Mouse (Mus musculus) adrenal gland, postnatal 36 days (tissue): Measurements from ENCODE around the gene Gcnt3. TPM values are rescaled to one million over a fixed set of nuclear protein-coding genes. Genes with fewer than 3 reads are reported as not detected.

Experiments used
- DNase-seq, 2 experiments: peaks; one replicate each; pipeline ENCODE4 v3.0.0; 2021; ENCODE audit warnings: mixed read lengths in 1 of 2
- total RNA-seq, 2 experiments: library from RNA; stranded (reverse); gene quantifications; 2 replicates each; pipeline ENCODE4 v1.2.3; 2021

Gcnt3 gene
- total RNA-seq, 2 experiments from 2014 or later, result not detected

GRCm38 (mm10) chr9:70003516-70003915 is 34.4 kb downstream of the Gcnt3 start:
- no peak for DNase-seq

- DNase-seq, result no peak
These were observed 38.6 kb downstream of the Gcnt3 start for GRCm38 (mm10) chr9:69999318-69999717.

DNA sequence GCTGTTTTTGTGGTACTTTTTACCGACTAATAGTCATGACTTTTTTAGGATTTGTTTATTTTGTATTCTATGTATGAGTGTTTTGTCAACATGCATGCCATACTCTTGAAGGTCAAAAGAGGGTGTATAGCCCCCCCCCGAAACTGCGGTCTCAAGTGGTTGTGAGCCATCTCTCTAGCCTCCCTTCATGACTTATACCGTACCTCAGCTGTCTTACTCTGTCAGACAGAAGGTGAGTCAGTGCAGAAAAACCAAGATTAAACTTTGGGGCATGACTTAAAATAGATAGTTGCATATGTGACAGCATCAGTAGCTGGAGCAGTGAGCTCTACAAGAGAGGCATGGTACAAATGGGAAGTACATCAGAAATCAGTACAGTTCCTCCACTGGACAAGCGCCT is 43.3 kb downstream of the Gcnt3 start:
- no peak for DNase-seq

- no peak for DNase-seq
These were observed 44.4 kb downstream of the Gcnt3 start for GRCm38 (mm10) chr9:69993479-69993878.

DNA sequence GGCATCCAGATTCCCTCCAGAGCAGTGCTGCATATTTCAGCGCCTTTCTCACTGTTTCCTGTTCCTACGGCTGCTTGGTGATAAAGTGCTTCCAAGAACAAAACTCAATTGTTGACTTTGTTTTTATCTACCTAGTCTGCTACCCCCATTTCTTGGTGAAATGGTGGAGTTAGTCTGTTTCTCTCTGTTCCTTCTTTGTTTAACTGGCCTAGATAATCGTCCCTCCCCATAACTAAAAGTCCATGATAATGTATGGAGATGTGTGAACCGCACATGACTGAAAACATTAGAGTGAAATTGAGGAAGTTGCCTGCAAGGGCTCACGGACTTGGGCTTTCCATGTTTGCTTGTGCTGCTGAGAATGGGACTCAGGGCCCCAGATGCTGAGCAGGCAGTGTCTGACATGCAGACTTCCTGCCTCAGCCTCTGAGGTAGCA is 45.0 kb downstream of the Gcnt3 start:
- no peak for DNase-seq

- DNase-seq, result no peak
These were observed 47.5 kb downstream of the Gcnt3 start for GRCm38 (mm10) chr9:69990346-69990745.

DNA sequence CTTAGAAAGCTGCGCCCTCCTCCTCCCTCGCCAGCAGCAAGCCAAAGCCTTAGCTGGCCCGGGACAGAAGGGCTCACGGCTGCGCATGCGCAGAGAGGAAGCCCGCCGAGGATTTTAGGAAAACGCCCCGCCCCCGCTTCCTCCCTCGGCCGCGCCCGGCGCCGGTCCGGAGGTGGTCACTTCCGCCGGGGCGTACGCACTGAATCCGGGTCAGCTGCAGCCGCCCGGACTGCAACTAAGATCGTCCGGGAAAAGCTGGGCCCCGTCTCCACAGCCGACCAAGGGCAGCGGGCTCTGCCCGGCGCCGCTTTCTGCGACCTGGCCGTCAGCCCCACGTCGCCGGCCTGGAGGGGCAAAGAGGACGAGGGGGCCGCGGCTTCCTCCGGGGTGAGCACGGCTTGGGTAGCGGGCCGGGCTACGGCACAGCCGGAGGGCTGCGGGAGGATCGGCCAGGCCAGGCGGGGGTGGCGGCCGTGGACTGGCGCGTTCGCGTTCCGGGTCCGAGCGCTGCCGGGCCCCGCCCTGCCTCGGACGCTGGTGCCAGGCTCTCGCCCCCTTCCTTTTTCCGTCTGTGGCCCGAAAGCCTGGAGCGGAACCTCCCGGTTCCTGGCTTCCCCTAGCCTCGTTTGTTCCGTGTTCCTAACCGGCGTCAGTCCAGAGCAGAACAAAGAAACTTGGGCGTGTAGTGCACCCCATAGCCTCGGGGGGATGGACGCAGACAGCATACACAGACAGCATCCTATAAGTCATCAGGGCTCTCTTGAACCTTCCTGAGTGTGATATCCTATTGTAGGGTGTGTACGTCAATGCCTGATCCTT is 48.4 kb downstream of the Gcnt3 start, which contains the start of gene Bnip2:
Bnip2 (plus strand) TSS at position 164 of the 819 bp plus-strand sequence.
- DNase-seq, result peak; percentile 98

DNA sequence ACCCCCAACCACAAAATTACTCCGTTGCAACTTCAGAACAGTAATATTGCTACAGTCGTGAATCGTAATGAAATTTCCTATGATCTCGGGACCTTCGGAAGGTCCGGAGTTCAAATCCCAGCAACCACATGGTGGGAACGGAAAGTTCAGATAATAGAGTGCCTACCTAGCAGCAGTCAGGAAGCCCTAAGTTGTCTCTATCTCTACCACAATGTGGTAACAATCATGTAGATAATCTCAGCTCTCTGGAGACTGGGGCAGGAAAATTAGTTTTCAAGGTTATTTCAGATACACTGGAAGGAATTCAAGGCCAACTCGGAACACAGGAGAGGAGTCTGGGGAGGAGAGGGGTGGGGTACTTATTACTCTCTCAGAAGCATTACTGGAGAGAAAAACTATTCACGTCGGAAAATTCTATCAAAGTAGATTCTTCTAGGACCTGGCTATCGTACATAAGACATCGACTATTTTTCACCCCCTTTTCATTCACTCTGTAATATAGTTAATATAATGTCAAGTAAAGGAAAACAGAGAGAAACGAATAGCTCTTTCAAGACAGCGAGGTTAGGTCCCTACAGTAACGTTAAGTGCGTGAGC is 49.1 kb downstream of the Gcnt3 start:
- no peak for DNase-seq

- DNase-seq, result peak; percentile 56 to 71
These were observed 50.3 kb downstream of the Gcnt3 start for GRCm38 (mm10) chr9:69987579-69987978.

GRCm38 (mm10) chr9:69986571-69986970 is 51.3 kb downstream of the Gcnt3 start:
- DNase-seq, result no peak

- DNase-seq, result no peak
These were observed 51.8 kb downstream of the Gcnt3 start for GRCm38 (mm10) chr9:69986063-69986462.

DNA sequence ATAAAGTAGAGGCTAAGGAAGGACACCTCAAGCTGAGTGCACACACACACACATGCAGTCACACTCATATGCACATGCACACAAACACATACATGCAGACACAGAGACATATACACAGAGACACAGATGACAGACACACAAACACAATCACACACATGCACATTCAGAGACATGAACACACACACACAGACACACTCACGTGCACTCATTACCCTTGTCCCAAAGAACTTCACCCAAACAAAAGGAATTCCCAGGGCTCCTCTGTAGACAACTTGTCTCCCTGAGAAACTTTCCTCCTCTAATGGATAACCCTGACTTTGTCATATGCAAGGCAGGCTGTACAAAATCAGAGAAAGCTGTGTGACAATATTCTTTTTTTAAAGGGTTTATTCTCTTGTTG is 52.4 kb downstream of the Gcnt3 start:
- DNase-seq, result no peak

Other genes with a start within 250 kb of the Gcnt3 start
- 100 to 1,000 TPM in 1 of 2 experiments, 10 to 100 TPM in 1; 90.7 to 114 TPM for gene Bnip2, start 48.6 kb downstream of the Gcnt3 start, total RNA-seq
- gene Gtf2a2, start 25.5 kb downstream of the Gcnt3 start, total RNA-seq, result 10 to 100 TPM; 83.7 to 87.3 TPM
- gene Fam81a, start 104.5 kb upstream of the Gcnt3 start, total RNA-seq, result 1 to 10 TPM; 2.8 to 3.1 TPM
- 10 to 100 TPM; 20.6 to 26.8 TPM for gene Myo1e, start 169.3 kb upstream of the Gcnt3 start, total RNA-seq